Mouse (Mus musculus): ENCODE results near the gene Olfr239. TPM values are rescaled to one million over a fixed set of nuclear protein-coding genes. Genes with fewer than 3 reads are reported as not detected.
"Not testable (repeated sequence)": the region's sequence is repeated elsewhere in the genome, so short reads cannot be mapped to it uniquely, and the experiment has no call there.

The Olfr239 gene
- polyA plus RNA-seq (2015; fragmentation: Nextera tagmentation; extraction: Ambion mirVana), result not detected in 2 replicates

GRCm38 (mm10) chr17:33191002-33191401, at the start of gene Olfr239:
Olfr239 (plus strand) TSS chr17:33191302.
- no CpG with 5 or more reads among the region's 2 CpGs for WGBS

GRCm38 (mm10) chr17:33168147-33168546, 23.0 kb upstream of the Olfr239 start, which contains the start of gene Olfr55:
Olfr55 (plus strand) TSS chr17:33168447.
- WGBS, result 86% methylated on average over 1 of the region's 1 CpGs
- H3K4me1 ChIP-seq (replicated peaks); H3K9me3 ChIP-seq; H3K9ac ChIP-seq (replicated peaks); H3K36me3 ChIP-seq; H3K4me2 ChIP-seq (replicated peaks); ATAC-seq; H3K27me3 ChIP-seq; H3K27ac ChIP-seq; H3K4me3 ChIP-seq (replicated peaks): not testable (repeated sequence)

More at GRCm38 (mm10) chr17:33191002-33191401, at the start of gene Olfr239:
- H3K4me3 ChIP-seq (replicated peaks); H3K27ac ChIP-seq; H3K9ac ChIP-seq (replicated peaks); ATAC-seq; H3K36me3 ChIP-seq; H3K4me2 ChIP-seq (replicated peaks); H3K27me3 ChIP-seq; H3K4me1 ChIP-seq (replicated peaks); H3K9me3 ChIP-seq: not testable (repeated sequence)

- ATAC-seq, result no peak
- H3K9ac ChIP-seq (replicated peaks), result no peak within 1 kb of the TSS
- H3K4me2 ChIP-seq (replicated peaks), result no peak within 1 kb of the TSS
- no peaks in the 10 kb centered on the region for H3K27me3 ChIP-seq
- no peaks in the 10 kb centered on the region for H3K4me1 ChIP-seq (replicated peaks)
- H3K9me3 ChIP-seq, result peaks cover 15% of the 10 kb centered on the region; the same call in 1 of the 2 replicates
- 82% methylated on average over 2 of the region's 2 CpGs for WGBS
- H3K27ac ChIP-seq, result no peak within 1 kb of the TSS
- no peak within 1 kb of the TSS for H3K4me3 ChIP-seq (replicated peaks)
- no peaks in the 10 kb centered on the region for H3K36me3 ChIP-seq
Observed at GRCm38 (mm10) chr17:33221590-33221989, 30.5 kb downstream of the Olfr239 start, which contains the start of gene Olfr1564. Olfr1564 (minus strand) TSS chr17:33221690.

DNA sequence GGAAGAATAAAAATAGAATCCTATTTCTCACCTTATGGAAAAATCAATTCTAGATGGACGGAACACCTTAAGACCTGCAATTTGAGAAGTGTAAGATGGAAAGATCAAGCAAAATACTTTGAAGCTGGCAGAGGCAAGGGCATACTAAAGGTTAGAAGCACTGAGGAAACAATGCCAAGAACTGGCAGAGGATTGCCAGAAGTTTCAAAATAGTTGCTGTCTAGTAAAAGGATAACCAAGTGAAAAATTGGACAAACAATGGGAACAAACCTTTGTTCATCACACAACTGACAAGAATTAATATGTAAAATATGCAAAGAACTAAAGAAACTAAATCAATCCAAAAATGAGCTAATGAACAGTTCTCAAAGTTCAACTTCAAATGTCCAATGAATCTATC, 45.5 kb downstream of the Olfr239 start:
- H3K27ac ChIP-seq; H3K4me1 ChIP-seq (replicated peaks); H3K27me3 ChIP-seq; H3K4me2 ChIP-seq (replicated peaks); H3K4me3 ChIP-seq (replicated peaks); ATAC-seq; H3K9ac ChIP-seq (replicated peaks): not testable (repeated sequence)
- H3K9me3 ChIP-seq, result peaks cover 17% of the 10 kb centered on the region
- WGBS, result 98% methylated on average over 1 of the region's 1 CpGs
- peaks cover 21% of the 10 kb centered on the region for H3K36me3 ChIP-seq

Other genes starting within 250 kb of the Olfr239 start
- 6.0 and 9.9 TPM in 2 replicates for gene Cyp4f13, start 243.9 kb upstream of the Olfr239 start, polyA plus RNA-seq (2015; fragmentation: Nextera tagmentation; extraction: Ambion mirVana)
- gene Zfp472, start 225.5 kb upstream of the Olfr239 start, polyA plus RNA-seq (2015; fragmentation: Nextera tagmentation; extraction: Ambion mirVana), result 9.9 and 10.2 TPM in 2 replicates
- gene Zfp952, start 198.2 kb upstream of the Olfr239 start, polyA plus RNA-seq (2015; fragmentation: Nextera tagmentation; extraction: Ambion mirVana), result 22.8 and 23.4 TPM in 2 replicates
- 28.7 and 30.6 TPM in 2 replicates for gene Zfp763, start 157.9 kb upstream of the Olfr239 start, polyA plus RNA-seq (2015; fragmentation: Nextera tagmentation; extraction: Ambion mirVana)
- not detected in 2 replicates for gene 4921501E09Rik, start 123.2 kb upstream of the Olfr239 start, polyA plus RNA-seq (2015; fragmentation: Nextera tagmentation; extraction: Ambion mirVana)
- gene Zfp563, start 102.0 kb upstream of the Olfr239 start, polyA plus RNA-seq (2015; fragmentation: Nextera tagmentation; extraction: Ambion mirVana), result 21.6 and 23.4 TPM in 2 replicates
- 0.23 and 0.44 TPM in 2 replicates for gene Morc2b, start 51.6 kb upstream of the Olfr239 start, polyA plus RNA-seq (2015; fragmentation: Nextera tagmentation; extraction: Ambion mirVana)
- 0.03 and 0.04 TPM in 2 replicates for gene Olfr55, start 22.9 kb upstream of the Olfr239 start, polyA plus RNA-seq (2015; fragmentation: Nextera tagmentation; extraction: Ambion mirVana)
- gene Olfr1564, start 30.4 kb downstream of the Olfr239 start, polyA plus RNA-seq (2015; fragmentation: Nextera tagmentation; extraction: Ambion mirVana), result not detected in 2 replicates
- 25.0 and 26.4 TPM in 2 replicates for gene Zfp955a, start 63.8 kb downstream of the Olfr239 start, polyA plus RNA-seq (2015; fragmentation: Nextera tagmentation; extraction: Ambion mirVana)
- gene Olfr63, start 73.4 kb downstream of the Olfr239 start, polyA plus RNA-seq (2015; fragmentation: Nextera tagmentation; extraction: Ambion mirVana), result 0.04 TPM in 1 of 2 replicates, not detected in the other
- gene Zfp955b, start 98.2 kb downstream of the Olfr239 start, polyA plus RNA-seq (2015; fragmentation: Nextera tagmentation; extraction: Ambion mirVana), result 17.6 and 19.6 TPM in 2 replicates
- 15.6 and 16.9 TPM in 2 replicates for gene Zfp81, start 167.6 kb downstream of the Olfr239 start, polyA plus RNA-seq (2015; fragmentation: Nextera tagmentation; extraction: Ambion mirVana)
- gene Zfp101, start 203.3 kb downstream of the Olfr239 start, polyA plus RNA-seq (2015; fragmentation: Nextera tagmentation; extraction: Ambion mirVana), result 19.5 and 20.5 TPM in 2 replicates
- gene Actl9, start 241.6 kb downstream of the Olfr239 start, polyA plus RNA-seq (2015; fragmentation: Nextera tagmentation; extraction: Ambion mirVana), result not detected in 2 replicates

Measured in midbrain, embryonic 13.5 days (tissue).